Mouse (Mus musculus) CD4-positive, CD25-positive, alpha-beta regulatory T cell, adult 4 months (primary cell): ENCODE results near the gene Mrc2. TPM values are rescaled to one million over a fixed set of nuclear protein-coding genes. Genes with fewer than 3 reads are reported as not detected.

Source experiments
- ATAC-seq: one replicate; pipeline ENCODE4 v1.8.0; 2017
- polyA plus RNA-seq, 2 experiments: library from polyadenylated mRNA; unstranded; fragments of 100-300 nt; shearing (Covaris generic); gene quantifications; one replicate each; pipeline ENCODE4 v1.2.1; 2017

Gene Mrc2
- polyA plus RNA-seq, 2 experiments from 2014 or later = not detected

DNA sequence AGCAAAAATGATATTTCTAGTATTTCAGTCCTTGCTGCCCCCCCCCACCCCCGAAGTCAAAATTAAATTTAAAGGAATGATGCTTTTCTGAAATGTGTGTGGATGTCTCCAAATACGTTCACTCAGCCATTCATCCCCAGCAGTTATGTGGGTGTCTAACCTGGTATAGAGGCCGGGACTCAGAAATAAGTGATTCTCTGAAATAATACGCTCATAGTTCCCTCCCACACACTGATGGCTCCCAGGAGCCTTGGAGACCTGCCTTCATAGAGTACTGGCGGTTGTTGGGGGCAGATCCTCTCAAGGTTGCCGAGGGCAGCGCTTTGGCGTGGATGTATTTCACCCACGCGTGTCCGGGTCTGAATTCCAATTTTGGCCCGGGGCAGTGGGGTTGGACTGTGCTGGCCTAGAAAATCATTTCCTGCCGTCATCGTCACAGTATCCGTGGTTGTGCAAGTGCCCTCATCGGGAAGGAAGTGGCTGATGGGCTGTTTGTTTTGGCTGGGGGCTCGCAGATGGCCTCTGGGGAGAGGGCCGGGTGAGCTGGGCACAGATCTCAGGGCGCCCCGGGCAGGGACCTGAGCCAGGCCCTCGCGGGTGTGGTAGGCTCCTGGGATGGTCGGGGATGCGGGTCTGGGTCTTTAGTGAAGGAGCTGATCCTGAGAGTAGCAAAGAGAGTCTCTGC is 19.0 kb downstream of the Mrc2 start:
- ATAC-seq = no peak

DNA sequence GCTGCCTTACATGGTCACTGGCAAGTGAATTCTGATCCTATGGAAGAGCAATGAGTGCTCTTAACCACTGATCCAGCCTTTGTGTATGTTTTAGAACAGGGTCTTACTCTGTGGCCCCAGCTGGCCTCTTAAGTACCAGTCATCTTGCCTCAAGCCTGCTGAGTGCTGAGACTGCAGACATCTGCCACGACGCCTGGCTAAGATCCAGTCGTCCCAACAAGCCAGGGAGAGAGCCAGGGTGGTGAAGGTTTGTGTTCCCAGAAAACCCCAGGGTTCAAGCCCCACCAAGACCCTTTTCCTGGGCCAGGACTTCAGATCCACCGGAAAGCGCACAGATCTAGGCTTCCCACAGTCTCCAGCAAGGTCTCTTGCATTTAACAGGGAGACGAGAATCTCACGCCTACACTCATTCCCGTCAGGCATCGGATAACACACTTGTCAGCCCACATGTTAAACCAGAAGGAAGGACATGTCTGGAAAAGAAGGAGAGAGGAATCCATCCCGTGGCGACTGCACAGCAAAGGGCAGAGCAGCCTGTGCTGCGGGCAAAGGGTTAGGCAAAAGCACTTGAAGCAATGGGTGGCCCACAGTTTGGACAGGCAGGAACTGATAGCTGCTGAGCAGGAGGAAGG is 20.0 kb downstream of the Mrc2 start:
- no peak for ATAC-seq

DNA sequence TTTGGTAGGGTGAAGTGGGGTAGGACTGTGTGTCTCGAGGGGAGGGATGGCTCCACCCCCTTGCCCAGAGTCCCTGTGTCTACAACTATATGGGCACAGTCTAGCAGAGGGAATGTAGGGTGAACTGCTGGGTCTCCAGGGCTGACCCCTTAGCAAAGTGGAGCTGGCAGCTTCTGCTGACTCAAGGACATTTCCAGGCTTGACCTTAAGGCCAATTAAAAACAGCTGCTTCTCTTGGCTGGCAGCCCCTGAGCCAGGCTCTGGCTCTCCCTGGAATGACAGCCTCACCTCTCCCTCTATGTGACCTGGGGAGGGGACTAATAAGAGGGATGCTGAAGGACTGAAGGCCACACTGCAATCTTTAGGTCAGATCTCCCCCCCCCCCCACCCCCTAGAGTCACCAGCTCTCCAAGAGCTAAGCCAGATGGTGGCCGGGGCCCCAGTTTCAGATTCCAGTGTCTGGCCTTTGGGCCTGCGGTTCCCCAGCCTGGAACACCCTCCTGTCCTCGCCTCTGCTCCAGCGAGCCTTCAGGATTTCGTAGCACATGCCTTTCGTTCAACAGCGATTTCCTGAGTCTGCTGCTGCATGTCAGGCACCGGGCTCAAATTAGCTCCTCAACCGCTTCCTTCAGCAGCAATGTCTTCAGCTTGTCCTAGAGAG is 20.7 kb downstream of the Mrc2 start:
- ATAC-seq = no peak

DNA sequence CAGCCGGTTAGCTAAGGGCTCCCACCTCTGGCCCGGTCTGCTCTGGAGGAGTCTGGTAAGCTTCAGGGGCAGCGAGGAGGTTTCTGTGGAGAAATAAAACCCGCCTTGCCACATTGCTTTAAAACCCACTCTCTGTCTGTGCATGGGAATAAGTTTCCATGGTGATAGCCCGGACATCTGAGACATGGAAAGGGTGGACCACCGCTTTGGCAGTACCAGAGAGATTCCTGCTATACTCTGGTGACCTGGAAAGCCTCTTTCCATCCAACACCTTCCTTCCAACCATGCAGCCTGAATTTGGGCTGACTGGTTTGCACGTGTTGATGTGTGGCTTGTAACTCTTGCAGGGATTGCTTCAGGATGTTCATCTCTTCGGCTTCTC is 21.2 kb downstream of the Mrc2 start:
- no peak for ATAC-seq

DNA sequence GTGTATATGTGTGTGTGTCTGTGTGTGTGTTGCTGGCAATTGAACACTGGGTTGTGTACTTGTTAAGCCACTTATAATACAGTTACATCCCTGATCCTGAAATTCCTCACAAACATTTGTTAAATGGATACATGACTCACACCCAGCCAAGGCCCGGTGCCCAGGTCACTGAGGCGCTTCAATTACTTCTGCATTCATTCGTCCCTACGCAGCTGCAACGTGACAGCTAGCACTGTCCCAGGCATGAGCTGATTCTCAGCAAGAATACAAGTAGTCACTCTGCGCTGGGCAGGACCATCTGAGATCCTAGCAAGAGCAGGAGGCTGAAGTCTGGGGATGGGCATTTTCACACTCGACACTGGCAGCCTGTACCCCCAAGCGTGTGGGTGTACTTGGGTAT is 22.9 kb downstream of the Mrc2 start:
- no peak for ATAC-seq

DNA sequence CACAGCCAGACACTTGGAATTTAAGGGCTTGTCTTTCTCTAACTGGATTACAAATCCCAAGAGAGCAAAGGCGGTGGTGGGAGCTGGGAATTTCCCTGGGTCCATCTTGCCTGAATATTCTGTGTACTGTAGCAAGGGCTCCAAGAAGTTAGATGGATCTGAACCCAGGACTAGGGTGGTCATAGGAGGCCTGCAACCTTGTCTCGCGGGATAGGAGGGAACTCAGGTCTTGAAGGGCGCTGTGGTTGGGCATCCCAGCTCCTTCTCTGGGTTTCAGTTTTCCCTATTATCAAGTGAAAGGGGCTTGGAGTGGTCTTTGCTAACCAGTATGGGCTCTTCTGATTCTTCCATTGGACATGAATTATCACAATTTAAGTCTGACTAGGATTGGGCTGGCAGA is 23.7 kb downstream of the Mrc2 start:
- no peak for ATAC-seq

DNA sequence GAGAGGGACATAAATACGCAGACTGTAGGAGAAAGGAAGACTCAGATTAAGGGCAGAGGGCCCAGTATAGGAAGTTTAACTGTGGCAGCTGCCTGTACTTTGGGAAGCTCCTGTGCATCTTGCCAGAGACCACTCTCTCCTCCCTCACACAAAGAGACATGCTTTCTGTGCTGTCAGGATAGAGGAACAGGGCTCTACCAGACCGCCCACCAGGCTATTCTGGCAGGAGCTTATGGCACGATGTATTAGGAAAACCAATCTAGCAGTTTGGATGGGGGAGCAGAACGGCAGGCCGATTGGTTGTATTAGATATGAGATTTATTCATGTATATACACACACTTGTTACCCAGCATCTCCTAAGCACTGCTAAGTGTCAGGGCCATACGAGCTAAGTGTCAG is 25.3 kb downstream of the Mrc2 start:
- no peak for ATAC-seq

DNA sequence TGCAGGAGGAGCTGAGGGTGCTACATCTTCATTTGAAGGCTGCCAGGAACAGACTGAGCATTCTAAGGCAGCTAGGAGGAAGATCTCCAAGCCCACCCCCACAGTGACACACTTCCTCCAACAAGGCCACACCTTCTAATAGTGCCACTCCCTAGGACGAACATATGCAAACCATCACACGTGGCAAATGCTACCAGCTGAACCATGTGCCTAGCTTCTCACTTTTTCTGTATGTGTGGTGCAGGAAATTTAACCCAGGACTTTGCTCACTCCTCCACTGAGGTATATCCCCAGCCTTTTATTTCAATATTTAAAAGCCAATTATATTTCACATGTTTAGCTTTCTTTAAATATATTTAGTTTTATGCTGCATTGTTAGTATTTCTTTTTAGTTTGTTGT is 28.6 kb downstream of the Mrc2 start:
- no peak for ATAC-seq

DNA sequence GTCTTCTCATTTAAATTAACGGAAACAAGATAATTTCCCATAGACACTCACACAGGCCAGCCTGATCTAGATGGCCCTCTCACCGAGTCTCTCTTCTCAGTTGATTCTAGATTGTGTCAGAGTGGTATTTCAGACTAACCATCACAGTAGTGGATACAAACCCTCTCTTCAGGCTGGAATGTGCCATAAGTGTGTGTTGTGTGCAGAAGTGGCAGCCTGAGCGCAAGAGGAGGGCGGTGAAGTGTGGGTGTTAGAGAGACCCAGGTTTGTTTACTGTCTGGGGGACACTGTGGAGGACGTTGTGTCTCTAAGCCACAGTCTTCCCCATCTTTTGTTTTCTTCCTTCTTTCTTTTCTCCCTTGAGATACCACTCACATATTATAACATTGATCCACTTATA is 31.1 kb downstream of the Mrc2 start:
- no peak for ATAC-seq

DNA sequence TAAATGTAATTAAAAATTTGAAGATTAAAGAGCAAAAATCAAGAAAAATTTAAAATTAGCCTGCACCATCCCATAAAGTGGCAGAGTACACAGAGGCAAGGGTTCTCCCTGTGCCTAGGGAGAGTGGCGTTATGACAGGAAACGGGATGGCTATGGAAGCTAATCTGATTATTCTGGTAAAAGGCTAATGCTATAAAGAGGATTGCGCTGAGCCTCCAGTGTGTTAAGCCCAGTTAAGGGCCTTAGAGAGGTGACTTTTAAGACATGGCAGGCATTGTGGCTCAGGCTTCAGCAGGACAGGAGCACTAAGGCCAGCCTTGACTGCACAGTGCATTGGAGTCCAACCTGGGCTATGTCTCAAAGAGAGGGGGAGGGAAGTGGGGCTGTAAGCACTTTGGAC is 34.7 kb downstream of the Mrc2 start:
- no peak for ATAC-seq

DNA sequence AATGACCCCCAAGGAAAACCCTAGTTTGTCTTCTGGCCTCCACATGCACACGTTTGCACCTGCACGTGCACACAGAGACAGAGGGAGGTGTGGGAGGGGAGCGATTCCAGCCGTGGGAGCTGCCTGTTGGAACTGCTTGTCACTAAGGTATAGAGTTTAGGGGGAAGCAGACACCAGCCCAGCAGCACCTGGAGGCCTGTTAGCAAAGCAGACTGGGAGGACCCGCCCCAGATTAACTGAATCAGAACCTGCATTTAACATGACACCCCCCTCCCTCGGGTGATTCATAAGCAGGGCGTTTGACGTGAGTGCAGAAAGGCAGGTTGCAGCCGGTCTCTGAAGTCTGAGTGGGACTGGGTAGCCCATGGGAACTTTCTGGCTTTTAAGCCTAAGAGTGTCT is 37.5 kb downstream of the Mrc2 start:
- ATAC-seq = no peak

DNA sequence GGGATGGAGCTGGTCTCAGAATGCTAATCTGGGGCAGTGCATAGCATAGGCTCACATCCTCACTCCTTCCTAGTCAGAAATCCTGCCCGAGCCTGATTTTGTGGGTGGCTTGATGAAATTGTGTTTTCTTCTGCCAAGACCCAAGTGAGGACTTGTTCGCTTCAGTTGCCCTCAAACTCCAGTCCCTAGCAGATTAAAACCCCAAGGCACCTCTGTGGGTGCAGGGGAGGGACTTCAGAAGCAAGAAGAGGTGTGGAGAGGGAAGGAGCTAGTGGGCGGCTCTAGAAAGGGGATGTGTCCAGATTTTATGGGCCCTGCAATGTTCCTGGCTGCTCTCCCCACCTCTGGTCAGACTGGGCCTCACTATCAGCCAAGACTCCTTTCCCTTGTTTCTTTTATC is 38.7 kb downstream of the Mrc2 start:
- ATAC-seq = no peak

DNA sequence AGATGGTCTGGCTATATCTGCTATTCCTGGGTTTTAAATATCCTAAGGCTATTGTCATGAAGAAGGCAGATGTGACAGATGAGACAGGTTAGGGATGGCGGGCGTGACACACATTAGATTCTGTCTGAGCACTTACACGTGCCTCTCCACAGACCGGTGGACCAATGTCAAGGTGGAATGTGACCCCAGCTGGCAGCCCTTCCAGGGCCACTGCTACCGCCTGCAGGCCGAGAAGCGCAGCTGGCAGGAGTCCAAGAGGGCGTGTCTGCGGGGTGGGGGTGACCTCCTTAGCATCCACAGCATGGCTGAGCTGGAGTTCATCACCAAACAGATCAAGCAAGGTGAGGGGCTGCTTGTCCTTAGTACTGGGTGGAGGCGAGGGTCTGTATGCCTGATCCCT is 39.3 kb downstream of the Mrc2 start:
- ATAC-seq = no peak

DNA sequence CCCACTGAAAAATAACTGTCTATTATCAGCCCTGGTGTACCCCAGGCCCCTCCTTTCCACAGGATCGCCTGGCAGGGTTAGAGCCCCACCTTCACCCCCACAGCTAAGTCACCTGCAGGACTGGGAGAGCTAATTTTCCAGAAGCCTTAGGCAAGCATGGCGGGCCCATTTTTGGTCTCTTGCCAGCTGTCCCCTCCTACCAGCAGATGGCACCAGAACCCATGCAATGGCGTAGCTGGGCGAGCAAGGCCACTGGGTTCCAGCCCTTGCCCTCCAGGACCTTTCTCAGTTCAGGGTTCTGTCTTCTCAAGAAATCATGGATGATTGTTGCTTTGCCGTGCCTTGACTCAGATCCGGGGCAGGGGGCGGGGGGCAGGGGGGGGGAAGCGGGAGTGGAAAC is 40.0 kb downstream of the Mrc2 start:
- ATAC-seq = no peak

DNA sequence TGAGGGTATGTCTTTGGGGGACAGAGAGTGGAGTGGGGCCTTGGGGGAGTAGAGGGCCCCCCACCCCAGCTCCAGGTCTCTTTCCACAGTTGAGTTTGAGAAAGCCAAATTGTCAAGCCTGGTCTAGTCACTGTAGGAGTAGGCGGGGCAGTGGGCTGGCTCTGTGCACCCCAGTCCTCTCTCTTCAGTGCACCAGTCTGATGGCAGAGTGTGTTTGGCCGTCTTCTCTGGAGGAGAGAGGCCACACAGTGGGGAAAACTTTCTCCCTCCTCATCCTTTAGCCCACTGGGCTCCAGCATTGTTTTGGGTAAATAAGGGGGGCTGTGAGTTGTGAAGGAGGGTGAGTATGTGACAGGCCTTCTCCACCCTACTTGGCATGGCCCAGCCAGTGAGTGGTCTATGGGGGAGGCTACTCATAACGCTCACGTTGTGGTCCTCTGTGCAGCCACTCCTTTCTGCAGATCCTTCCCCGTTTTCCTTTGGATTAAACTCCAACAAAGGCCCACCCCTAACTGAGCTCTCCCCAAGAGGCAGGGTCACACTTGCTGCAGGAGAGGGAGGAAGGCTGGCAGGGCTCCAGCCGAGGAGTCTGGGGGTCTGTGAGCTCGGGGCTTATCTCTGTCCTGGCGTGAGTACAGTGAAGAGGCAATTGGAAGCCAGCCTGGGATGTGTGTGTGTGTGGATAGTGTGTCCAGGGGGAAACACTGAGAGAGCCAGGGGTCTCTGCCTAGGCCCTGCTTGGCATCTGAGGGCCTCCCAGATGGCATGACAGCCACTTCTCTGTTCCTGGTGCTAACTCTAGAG is 41.6 kb downstream of the Mrc2 start:
- ATAC-seq = no peak

DNA sequence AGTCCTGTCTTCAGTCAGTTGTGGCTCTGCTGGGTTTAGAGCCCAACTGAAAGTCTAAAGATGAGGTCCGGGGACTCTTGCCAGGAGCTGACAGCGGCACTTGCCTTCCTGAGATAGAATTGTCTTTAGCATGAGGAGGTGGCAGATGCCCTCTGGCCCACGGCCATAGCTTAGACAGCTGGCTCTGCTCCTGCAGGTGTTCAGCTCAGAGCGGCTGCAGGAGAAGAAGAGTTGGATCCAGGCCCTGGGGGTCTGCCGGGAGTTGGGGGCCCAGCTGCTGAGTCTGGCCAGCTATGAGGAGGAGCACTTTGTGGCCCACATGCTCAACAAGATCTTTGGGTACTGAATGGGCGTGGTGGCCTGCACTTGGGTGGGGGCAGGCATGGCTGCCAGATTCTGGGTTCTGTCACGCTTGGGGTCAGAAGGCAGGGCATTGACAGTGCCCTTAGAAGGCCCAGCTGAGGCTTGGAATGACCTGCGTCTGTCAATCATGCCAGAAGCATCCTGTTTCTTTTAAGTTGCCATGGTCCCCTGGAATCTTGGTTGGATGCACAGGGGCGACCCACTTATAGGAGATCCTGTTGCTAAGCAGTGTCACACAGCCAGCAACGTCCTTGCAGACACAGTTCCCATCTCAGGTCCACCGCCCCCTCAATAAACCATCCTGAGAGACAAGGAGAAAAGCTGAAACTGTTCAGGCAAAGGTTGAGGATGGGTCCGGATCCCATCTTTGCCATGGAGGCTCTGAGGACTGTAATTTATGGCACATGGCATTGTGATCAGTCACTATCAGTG is 46.4 kb downstream of the Mrc2 start:
- no peak for ATAC-seq

DNA sequence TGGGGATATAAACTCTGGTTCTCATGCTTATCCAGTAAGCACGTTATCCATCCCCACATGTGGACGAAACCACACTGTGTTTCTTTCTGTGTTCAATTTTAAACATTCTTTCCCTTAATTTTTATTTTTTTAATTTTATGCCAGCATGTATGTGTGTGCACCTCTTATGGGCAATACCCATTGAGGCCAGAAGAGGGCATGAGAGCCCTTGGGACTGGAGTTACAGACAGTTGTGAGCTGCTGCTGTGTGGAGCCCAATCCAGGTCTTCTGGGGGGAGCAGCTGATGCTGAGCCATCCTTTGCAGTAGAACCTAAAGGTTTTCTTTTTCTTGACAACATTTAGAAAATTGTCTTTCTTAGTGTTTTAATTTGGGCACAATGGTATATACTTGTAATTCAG is 52.8 kb downstream of the Mrc2 start:
- ATAC-seq = no peak

DNA sequence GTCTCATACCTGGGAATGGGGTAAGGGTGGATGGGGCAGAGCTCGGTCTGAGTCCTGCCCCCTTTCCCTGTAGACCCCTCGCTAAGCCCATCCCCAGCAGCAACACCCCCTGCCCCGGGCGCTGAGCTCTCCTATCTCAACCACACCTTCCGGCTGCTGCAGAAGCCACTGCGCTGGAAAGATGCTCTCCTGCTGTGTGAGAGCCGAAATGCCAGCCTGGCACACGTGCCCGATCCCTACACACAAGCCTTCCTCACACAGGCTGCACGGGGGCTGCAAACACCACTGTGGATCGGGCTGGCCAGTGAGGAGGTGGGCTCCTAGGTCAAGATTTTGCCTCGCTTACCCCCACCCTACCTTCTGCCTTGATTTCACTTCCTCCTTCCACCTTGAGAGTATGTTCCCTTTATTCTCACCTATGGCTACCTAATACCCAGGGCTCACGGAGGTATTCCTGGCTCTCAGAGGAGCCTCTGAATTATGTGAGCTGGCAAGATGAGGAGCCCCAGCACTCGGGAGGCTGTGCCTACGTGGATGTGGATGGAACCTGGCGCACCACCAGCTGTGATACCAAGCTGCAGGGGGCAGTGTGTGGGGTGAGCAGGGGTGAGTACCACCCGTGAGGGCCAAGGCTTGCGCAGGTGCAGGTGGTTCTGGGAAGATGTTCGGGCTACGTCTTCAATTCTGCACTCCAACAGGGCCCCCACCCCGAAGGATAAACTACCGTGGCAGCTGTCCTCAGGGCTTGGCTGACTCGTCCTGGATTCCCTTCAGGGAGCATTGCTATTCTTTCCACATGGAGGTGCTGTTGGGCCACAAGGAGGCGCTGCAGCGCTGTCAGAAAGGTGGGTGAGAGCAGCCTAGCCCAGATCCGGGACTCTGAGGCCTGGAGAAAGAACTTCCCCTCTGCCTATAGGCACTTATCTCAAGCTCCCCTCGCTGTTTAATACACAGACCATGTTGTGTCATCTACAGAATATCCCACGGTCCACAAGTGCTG is 55.0 kb downstream of the Mrc2 start:
- ATAC-seq = no peak

DNA sequence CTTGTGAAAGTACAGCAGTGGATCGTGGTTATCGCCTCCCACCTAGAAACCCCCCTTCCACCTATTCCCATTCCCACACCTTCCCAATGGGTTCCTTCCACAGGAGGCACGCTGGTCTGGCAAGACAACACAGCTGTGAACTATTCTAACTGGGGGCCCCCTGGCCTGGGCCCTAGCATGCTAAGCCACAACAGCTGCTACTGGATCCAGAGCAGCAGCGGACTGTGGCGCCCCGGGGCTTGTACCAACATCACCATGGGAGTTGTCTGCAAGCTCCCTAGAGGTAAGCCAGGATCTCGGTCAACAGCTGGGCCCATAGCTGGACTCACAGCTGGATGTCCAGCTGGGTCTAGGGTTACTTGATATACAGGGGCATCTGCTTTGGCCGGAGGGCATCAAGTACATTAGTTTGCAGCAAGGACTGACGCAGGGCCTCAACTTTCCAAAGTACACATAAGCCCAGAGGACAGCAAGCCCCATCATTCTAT is 56.1 kb downstream of the Mrc2 start:
- no peak for ATAC-seq

DNA sequence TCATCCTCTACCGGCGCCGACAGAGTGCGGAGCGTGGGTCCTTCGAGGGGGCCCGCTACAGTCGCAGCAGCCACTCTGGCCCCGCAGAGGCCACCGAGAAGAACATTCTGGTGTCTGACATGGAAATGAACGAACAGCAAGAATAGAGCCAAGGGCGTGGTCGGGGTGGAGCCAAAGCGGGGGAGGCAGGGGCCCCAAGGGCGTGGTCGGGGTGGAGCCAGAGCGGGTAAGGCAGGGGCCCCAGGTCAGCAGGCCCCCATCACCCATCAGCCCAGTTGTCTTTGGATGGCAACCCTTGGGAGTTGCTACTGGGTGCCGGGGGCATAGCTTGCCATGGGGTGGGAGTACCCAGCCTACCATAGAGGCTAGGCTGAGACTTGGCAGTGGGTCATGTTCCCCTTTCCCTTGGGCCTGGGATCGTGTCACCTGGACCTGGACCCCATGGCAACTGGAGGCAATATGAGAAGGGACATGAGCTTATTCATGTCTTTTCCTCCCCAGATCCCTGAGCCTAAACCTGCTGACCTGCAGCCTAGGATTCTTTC is 57.4 kb downstream of the Mrc2 start:
- ATAC-seq = no peak

DNA sequence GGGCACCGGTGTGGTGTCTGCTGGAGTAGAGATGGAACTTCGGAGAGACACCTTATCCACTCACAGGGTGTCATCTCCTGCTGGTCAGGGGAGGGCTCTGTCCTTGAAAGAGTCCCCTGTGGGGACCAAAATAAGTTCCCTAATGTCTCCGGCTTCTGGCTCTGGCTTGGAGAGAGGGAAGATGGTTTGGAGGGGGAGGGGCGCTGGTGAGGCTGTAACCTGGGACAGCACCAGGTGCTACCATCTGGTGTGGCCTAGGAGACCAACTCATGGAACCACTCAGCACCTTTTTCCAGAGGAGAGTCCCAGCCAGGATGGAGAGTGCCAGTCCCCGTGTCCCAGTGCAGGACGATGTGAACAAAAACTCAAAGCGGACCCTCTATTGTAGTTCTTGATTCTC is 58.2 kb downstream of the Mrc2 start:
- no peak for ATAC-seq
